Mouse (Mus musculus) ovary, adult 18-20 months (tissue): ENCODE measurements around the gene Hpd.

Source experiments
- DNase-seq: peaks from one replicate; pipeline ENCODE4 v3.0.0; 2022; ENCODE audit warnings: low spot score, mixed read lengths

Hpd gene

DNA sequence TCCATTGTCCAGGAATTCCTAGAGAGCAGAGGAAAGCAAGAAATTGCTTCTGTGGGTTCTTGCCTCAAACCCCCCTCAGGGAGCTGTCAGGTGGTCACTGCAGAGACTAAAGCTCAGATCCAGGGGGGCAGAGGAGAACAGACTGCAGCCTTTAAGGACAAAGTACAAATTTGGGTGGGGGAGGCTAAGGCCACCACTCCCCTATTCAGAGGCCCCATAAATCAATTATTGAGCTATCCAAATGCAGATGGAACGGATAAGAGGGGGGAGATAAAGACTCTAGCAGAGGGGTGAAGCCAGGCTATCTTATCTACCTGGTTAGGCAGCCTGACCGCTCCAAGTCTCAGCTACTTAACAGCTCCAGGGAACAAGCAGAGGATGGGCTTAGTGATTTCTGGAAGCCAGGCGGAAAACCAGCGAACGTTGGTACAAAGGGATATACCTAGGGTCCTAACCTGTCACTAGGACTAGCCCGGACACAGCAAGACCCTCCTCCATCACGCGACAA, 47.6 kb downstream of the Hpd start:
- no peak for DNase-seq

DNA sequence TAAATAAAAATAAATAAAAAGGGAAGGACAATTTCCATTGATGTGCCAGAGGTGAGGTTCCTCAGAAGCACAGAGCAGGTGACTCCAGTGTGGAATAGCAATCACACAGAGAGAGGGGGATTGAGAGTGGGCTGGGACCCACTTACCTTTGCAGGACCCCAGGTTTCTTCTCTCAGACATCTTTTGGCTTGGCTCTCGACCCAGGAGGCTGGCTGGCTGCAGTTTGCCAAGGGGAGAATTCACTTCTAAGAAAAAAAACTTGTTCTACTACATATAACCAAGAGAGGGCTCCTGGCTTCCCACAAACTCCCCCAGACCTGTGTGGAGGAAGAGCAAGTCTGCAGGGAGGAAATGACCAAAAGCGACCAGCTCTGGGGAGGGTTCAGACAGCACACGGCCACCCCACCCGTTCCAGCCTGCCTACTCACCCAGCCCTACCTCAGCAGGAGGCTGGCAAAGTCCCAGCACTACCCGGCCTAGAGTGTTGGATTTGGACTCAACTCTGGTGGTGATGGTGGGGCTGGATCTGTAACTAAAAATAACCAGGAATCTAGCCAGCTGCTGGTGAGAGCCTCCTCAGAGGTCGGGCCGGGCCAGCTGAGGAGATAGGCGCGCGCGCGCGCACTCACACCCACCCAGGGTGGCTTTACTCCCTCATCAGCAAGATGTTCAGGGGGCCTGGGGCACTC, 48.2 kb downstream of the Hpd start:
- DNase-seq: peak; percentile 65

DNA sequence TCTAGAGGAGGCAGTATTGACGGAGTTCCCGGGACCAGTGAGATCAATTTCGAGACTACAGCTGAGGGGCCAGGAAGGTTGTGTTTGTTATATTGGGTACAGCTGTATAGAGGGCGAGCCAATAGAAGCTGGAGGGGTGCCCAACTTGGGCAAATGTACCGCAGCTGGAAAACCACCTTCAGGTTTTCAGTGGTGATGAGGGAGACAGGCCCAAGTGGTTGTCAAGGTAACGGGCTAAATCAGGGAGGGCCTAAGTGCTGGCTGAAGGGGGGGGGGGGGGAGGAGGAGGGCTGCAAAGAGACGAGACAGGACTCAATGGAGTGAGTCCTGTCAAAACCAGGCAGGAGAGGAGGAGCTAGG, 48.8 kb downstream of the Hpd start:
- DNase-seq: no peak

DNA sequence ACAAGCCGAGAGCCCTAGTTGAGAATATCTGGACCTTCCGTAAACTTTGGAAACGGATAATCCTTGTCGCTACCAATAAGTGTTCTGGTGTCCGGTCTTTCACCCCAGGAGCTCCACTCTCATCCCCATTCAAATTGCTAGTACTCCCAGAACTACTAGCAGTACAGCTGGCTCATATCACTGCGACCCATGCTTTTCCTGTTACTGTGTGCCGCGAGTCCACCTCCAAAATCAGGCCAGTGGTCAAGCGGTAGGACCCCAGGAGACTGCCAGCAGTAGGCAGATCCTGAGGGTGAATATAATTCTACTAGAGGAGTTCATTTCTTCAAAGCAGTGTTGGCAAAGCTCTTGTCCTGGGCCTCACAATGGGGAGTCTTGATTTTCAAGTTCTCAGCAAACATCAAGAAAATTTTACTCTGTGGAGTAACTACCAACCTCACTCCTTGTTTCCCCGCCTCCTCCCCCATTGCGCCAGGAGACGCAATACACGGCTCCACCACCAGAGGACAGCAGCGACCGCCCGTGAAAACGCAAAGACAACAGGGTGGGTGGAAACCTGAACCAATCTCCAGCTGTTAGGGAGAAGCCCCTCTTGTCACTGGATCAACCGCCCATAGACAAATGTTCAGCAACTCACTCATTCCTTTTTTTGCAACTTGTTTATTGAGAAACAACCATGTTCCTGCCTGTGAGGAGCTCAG, 49.3 kb downstream of the Hpd start:
- peak; percentile 61 for DNase-seq

GRCm38 (mm10) chr5:123132308-123133071, 50.0 kb downstream of the Hpd start, which contains the start of gene Rhof:
Gene Rhof (minus strand): TSS chr5:123132692.
- peak; percentile 56 for DNase-seq

- DNase-seq: no peak
Observed at GRCm38 (mm10) chr5:123130814-123131148, 51.7 kb downstream of the Hpd start.

DNA sequence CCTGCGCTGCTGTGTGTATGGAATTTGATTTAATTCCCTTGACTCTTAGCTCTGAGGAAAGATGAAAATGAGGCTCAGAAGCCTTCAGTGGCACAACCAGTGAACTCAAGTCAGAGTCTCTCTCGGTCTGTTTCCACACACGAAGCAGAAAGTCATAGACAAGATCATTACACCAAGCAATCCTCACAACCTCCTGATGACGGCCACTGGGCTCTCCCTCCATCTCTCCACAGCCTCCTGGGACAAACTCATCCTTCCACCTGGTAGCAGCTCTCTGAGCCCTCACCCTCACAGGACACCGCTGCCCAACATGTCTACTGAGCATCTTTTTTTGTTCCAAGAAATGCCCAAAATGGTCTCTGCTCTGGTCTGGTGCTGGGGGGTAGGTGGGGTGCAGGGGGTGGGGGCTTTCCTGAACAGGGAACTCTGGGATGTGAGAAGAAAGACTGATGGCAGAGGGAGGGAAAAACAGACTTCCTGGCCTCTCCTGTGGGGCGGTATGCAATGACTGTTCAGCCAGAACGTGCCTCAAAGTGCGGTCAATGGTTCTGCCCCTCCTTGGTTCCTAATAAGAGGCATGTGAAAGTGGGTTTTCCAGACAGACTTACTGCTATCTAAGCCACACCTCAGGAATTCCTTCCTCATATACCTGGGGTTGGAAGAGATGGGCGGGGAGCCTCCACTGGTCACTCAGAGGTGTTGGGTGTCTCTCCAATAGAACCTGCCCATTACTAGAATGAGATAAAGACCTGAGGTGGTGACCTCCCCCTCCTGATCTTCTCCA, 52.3 kb downstream of the Hpd start:
- no peak for DNase-seq

DNA sequence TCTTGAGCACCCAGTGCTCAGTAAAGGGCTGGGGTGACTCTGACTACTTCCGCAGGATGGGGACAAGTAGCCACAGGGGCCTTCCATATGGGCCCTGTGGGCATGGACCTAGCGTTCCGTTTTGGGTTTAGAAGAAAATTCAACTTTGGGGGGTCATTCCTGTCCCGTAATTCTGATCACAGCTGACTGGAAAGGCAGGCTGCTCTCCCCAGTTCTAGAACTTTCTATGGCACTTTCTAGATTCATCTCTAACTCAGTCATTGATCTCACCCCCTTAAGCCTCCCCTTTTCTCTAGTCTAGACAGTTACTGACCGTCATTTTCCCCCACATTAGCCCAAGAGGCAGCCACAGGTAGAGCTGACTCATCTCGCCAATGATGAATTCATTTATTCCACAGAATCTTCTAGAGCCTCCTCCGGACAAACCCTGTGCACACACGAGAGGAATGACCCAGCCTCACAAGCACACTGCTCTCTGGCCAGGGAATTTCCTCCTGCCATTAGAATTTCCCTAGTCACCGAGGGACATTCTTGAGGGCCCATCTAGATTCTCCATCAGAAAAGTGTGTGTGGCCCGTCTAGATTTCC, 53.3 kb downstream of the Hpd start:
- no peak for DNase-seq

- no peak for DNase-seq
Observed at GRCm38 (mm10) chr5:123128426-123129169, 53.9 kb downstream of the Hpd start.

DNA sequence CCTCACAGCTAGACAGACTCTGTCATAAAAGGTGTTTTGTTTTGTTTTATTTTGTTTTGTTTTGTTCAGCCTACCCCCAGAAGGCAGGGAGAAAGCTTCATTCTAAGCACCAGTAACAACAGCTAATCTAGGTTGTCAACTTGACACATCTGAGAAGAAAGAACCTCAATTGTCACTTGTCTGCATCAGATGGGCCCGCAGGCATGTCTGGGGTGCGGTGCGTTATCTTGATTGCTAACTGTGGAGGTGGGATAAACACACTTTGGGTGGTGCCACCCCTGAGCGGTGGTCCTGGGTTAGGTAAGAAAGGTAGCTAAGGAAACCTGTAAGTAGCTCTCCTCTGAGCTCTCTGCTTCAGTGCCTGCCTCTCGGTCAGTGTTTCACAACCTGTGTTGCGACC, 55.5 kb downstream of the Hpd start:
- no peak for DNase-seq

DNA sequence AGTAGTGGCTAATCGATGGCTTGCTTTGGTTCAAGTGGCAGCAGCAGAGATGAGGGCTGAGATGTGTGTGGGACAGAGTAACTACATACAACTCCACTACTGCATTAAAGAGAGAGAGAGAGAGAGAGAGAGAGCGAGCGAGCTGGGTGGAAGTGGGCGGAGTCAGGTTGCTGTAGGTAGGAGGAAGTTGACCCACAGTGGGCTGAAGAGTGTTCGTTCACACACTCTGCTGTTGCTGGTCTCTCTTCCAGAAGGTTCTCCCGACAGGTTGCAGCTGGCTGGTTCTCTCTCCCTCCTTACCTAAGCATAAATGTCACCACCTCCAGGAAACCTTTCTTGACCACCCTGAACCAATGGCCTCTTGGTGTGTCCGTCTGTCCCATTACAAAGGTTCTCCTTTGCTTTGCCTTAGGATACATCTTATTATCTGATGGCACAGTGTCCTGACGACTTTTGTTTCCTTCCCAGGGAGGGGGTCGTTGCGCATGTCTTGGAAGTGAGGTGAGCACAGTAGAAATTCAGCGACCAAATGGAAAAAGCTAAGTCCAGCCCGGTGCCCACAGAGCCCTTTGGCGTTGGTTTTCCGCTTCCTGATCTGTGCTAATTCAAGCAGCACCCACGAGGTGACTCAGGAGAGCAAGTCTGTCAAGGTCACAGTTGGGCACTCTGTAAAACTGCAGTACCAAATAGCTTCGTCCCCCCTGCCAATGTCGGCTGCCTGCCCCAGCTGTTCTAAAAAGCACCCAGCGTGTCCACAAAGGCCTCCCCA, 56.7 kb downstream of the Hpd start:
- DNase-seq: no peak

GRCm38 (mm10) chr5:123125105-123125504, 57.4 kb downstream of the Hpd start:
- no peak for DNase-seq

- DNase-seq: no peak
Observed at GRCm38 (mm10) chr5:123122181-123122580, 60.3 kb downstream of the Hpd start.
